Mouse (Mus musculus) inflammation-experienced regulatory T-cells, adult 6 months (primary cell): ENCODE results near the gene Sorbs2. TPM values are rescaled to one million over a fixed set of nuclear protein-coding genes. Genes with fewer than 3 reads are reported as not detected.

ENCODE experiments used
- ATAC-seq: one replicate; pipeline ENCODE4 v1.8.0; 2017
- polyA plus RNA-seq, 3 experiments: library from polyadenylated mRNA; unstranded; fragments of 100-300 nt; shearing (Covaris generic); gene quantifications; one replicate each; pipeline ENCODE4 v1.2.1; 2017

Gene Sorbs2
- polyA plus RNA-seq, 3 experiments from 2014 or later, result 0.17 to 0.63 TPM; not detected in 1

DNA sequence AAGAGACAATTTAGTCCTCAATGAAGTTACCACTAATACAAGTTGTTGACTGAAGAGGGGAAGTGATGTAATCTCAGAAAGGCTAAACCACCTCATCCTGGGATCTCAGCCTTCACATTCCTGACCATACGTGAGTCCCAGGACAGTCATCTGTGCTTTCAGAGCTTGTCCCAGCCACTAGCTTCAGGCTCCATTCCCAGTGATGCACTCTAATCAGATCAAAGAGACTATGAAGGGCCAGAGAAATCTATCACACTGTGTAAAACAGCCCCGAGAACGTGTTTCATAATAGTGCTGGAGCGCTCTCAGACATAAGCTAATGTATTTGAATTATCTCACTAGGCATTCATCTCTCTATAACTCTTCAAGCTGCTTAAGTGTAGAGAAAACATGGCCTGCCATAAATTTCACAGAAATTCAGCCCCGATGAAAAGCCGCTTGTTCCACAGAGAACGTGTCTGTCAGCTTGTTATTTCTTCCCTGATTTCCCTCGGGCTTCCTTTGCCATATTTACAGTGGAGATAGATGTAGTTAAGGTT lies 175.3 kb downstream of the Sorbs2 start:
- no peak for ATAC-seq

DNA sequence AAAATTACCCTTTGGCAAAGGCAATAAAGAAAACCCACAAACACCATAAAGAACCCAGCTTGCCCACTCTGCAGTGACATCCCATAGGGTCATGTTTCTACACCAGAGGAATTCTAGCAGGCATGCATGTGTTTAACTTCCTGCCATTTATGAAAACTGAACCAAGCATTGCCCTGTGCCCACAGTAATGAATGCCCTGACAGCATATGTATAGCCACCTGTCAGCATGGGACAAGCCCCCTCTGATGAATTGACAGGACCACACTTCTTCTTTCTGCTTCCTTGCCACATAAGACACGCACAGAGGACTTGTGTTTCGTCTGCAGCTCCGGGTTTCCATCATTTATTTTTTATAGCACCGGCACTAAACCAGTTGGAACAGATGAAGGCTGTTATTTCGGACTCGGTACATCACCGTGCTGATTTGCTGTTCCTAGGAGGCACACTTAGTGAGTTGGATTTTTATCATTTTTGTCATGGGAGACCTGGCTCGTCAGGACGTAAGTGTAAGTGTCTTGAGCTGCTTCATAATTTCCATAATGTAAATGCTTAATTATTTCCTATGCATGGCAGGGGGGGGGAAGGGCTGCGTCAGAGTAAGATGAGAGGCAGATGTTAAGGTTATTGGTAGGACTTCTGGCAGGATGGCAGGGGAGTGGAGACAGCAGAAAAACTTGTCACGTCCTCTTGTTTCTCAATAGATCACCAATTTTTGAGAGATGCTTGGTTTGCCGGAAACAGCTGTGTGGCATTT lies 180.5 kb downstream of the Sorbs2 start:
- ATAC-seq, result no peak

DNA sequence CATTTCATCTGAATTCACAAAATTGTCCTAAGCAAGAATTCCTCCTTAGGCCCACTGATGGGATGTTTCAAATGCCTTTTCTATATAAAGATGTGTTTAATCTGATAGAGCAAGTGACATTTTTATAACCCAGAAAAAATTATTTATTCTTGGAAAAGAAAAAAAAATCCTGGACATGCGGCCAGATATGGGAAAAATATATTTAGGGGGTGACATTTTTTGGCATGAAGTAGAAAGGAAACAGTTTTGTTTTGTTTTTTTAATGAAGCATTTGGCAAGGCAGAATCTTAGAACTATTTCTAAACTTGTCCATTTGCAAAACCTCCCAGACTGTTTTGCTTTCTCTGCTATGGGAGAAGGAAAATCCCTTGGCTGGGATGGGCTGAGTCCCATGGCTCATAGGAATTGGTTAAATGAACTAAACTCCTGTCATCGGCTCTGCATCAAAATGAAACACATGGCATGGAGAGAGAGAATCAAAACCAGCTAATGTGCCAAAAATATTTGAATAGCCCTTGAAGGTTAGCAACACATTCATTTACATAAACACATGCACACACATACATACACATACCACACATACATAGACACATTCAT lies 182.1 kb downstream of the Sorbs2 start:
- no peak for ATAC-seq

DNA sequence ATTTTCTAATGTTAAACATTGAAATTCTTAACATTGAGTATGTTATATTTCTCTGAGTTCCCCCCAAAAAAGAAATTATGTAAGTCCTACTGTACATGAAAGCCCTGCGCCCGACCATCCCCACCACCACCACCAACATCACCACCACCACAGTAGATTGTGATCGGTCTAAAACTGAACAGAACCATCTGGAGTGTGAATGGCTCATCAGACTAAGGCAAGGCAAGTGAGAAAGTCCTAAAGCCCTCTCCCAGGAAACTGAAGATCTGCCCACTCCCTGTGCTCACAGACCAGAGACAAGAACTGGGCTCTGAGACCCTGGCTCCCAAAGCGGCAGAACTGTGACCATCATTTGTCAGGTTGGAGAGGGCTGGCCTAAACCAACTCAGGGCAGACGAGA lies 192.5 kb downstream of the Sorbs2 start:
- no peak for ATAC-seq

DNA sequence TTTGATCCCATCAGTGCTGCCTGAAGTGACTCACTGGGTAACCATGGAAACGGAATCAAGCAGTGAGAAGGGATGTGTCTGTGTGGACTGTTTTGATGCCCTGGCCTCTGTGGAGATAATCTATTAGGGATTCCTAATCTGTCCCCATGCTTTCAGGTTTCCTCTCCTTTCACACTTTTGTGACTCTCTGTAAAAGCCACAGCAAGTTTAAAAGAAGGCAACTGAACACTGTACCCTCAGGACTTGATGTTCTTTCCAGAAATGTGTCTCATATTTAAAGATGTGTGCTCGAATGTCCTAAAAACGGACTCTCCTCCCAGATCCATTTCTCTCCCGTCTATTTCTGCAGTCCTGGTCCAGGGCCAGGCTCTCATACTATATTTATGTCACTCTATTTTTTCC lies 196.1 kb downstream of the Sorbs2 start:
- no peak for ATAC-seq

DNA sequence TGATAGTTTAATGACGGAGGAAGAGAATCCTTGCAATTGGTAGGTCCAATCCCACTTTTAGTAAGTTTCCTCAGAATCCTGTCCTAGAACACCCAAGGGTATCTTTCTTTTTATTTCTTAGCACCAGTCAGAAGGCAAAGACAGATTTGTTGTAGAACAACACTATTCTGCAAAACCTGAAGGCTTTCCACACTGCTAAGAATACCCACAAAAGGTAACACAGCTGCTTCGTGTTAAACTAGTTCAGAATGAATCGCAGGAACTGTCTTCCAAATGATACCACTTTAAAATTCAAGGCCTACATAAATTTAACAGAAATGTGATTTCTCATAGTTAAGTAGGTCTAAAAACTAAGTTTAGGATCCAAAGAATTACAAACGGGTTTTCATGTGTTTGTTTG lies 201.5 kb downstream of the Sorbs2 start:
- no peak for ATAC-seq

DNA sequence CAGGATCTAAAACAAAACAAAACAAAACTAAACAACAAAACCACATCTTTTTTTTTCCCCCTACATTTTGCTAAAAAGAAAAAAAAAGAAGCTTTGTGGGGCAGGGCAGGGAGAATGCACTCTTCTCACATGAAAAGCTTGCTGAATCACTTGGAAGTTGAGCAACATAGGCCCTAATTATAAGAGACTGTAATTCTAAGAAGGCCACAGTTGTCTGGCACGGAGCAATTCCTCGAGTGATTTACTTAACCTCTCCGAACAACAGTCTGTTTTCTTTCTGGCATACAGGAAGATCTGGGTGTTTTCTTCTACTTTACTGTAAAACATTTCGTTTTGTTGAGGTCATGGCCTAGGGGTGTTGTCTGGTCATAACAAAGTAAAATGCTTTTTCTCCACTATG lies 202.1 kb downstream of the Sorbs2 start:
- ATAC-seq, result no peak

DNA sequence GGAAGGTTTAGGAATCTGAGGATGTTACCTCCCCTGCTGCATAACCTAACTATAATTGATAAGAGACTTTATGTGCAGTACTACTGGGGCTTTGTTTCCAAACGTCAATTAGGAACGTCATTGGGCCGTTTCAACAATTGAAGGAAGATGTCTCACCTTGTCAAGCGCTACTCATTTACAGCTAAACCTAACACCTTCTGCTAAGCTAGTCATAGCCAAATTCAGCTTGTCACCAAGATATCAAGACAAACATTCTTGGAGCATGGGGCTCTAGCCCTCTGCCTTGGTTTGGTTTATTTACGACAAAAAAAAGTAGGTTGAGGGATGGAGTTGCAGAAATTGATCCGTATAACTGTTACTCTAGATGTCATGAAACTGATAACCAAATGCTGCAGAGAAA lies 205.0 kb downstream of the Sorbs2 start:
- ATAC-seq, result no peak

DNA sequence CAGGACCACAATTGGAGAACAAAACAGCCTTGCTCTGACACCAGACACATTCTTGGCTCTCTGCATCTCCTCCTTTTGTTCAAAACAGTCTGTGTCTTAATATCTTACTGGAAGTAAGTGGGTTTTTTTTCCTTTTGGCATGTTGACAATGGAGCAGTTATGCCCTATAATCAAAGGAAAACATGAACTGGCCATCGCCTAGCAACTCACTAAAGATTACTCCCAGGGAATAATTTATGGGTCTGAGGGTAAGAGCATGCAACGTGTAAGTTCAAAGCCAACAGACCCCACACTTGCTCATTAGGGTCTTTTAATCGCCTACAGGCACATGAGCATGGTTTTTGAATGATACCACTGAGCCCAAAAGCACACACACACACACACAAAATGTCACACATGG lies 207.2 kb downstream of the Sorbs2 start:
- ATAC-seq, result no peak

DNA sequence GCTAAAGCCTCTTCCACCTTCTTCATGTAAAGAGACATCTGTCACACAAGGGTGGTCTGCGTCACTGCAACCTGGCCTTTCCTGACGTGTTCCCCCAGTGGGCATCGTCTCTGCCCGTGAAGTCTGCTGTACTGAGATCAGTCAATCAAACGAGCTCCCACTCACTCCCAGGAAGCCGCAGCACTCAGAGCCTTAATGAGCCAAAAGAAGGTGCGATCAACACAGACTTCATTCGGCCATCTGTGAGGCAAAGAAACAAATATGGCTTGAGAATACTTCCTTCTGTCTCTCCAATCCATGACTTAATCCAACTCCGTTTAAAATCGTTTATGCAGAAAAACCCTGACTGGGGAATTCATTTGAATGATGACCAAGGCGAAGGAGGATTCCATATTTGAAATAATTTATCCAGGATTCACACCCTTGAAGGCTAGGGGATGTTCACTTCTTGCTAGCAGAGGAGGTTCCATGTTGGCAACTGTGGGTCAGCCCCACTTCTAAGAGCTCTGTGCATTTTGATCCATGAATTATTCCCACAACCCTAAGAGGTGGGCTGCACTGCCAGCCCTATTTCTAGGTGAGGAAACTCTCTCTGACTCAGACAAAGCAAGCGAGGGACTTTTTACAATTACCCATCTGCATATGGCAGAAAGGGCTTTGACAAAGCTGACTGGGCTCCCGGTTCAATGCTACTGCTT lies 207.9 kb downstream of the Sorbs2 start:
- ATAC-seq, result no peak

DNA sequence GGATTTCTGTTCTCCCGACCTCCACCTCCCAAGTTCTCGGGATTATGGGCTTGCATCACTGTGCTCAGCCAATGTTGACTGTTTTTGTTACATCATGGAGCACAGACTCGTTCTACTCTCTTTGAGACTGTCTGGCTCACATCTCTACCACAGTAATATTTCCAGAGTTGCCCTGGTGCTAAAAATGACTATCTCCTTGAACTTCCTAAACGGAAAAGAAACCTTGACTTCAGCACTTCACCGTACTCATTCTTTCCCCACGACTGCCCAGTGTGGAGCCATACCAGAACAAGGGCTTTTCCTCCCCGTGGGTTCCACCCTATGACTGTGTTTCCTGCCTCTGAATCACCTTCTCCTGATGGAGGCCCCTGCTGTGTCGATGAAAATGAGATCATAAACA lies 212.2 kb downstream of the Sorbs2 start:
- no peak for ATAC-seq

DNA sequence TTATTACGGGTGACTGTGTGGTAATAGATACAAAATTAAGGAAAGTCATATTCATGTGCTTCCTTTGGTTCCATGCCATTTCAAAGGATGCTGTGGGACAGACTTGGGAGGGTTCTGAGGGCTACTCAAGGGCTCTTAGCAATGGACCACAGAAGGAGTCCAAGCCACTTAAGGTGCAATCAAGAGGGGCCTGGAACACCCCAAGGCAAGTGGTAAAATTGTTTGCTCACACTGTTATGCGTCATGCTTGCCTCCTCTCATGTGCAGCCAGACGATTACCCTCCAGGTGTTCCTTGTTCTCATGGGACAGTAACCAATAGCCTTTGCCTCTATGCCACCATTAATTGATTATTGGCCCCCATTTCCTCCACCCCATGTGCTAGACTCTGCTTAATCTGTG lies 216.6 kb downstream of the Sorbs2 start:
- ATAC-seq, result no peak

DNA sequence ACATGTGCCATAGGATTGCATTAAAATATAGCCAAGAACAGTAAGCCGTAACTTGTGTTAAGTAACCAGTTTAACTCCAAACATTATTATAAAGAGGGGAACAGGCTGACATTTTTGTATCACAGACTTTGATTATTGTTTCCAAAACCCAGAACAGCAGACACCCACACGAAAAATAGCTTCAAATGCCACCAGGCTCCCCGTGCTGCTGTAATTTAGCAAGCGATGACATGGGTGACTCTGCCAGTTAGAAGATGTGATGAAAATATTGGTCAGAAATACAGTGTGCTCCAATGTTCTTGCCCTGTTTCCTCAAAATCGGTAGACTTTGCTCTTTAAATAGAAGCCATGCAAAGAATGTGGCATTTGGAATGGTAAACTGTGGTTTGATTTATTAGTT lies 217.7 kb downstream of the Sorbs2 start:
- no peak for ATAC-seq

DNA sequence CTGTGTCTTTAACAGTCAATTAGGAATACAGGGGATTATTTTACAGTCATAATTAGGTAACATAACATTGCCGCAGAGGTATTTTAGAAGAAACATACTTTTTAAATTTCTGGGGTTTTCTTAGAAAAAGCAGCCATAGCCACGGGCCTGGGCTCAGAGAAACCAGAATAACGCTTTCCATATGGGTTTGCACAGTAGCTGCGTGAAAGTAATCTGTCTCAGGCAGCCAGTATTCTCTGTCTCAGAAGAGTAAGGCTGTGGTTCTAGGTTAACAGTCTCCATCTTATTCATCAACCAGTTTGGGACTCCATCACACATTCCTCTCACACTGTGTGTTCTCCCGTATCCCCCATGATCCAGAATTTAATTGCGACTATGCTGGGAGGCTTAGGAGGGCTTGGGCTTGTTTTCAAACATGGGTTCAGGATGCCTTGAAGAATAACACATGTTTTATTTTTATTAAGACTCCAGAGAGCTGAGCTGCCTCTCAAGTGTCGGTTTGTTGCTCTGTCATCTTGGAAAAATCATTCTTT lies 222.3 kb downstream of the Sorbs2 start:
- ATAC-seq, result no peak

DNA sequence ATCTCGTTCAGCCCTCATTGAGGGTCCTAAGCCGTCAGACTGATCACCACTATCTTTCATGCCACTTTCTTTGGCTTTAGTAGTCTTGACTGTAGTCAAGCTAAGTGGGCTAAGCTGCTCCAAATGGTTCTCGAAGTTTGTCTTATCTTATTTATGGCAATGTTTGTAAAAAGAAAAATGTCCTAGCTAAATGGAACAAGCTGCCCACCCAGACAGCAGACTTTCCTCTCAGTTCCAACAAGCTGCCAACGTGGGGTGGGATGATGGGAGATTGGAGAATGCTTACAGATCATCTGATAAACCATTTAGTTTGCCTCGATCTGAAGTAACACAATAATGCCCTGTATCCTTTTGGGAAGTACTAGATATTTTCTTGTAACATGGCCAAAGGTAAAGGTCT lies 223.2 kb downstream of the Sorbs2 start:
- ATAC-seq, result no peak

DNA sequence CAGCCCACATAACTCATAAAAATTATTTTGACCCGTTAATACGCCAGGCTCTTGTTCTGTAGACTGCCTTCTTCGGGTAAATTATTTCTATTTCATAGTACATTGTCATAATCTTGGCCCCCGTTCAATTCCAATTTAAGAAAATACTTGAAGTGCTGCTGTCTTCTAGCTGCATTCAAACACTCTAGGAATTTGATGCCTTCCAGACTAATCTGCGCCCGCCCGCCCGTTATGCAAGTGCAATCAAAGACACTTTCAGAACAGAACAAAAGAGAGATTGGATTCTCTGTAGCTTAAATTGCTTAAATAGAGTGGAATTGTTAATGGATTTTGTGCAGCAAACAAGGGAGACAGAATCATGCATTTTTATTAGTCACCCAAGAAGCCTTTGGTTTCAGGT lies 226.5 kb downstream of the Sorbs2 start:
- ATAC-seq, result no peak

DNA sequence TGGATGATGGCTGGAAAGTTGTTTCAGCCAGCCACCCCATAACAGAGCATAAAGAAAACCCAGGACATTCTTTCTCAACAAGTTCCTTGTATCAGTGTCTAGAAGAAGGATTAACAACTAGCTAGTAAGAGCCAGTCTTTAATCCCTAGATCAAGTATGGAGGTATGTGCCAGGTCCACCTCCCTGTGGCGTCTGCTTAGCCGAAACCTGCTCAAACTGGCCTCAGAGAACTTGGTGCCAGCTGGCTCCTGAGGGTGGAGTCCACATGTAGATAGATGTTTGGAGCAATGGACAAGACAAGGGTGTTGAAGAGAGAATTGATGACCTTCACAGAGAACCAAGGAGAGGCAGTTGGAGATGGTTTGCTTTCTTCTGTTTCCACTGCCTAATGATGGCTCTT lies 229.7 kb downstream of the Sorbs2 start:
- no peak for ATAC-seq

DNA sequence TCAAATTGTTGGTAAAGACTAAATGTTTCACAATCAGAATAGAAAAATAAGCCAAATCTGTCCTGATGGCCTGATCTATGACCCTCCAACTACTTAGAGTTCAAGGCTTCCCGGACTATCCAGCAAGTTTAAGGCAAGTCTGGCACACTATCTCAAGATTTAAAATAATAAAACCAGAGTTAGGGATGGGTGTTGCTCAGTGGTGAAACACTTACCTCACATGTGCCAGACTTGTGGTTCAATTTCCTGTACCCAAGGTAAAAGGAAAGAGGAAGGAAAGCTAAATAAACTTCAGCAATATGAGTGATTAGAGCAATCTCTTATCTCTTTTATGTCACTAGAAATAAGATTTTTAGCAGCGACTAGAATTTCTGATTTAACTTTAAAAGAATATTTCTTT lies 235.7 kb downstream of the Sorbs2 start:
- ATAC-seq, result no peak

DNA sequence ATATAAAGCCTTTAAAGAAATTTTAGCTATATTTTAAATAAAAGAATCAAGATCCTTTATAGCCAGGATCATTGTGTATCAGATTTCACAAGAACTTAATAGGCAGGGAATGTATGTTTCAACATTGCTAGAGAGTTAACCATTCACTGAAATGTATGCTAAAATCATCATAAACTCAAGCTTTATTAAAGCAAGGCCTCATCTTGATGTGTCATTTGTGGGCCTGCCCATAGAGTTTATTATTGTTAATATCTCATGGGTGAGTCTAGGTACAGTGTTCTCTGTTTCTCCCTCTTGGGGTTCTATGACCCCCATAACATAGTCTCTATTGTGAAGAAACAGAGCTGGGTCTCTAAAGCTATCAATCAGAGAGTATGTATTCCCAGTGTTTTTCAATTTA lies 236.2 kb downstream of the Sorbs2 start:
- ATAC-seq, result no peak

DNA sequence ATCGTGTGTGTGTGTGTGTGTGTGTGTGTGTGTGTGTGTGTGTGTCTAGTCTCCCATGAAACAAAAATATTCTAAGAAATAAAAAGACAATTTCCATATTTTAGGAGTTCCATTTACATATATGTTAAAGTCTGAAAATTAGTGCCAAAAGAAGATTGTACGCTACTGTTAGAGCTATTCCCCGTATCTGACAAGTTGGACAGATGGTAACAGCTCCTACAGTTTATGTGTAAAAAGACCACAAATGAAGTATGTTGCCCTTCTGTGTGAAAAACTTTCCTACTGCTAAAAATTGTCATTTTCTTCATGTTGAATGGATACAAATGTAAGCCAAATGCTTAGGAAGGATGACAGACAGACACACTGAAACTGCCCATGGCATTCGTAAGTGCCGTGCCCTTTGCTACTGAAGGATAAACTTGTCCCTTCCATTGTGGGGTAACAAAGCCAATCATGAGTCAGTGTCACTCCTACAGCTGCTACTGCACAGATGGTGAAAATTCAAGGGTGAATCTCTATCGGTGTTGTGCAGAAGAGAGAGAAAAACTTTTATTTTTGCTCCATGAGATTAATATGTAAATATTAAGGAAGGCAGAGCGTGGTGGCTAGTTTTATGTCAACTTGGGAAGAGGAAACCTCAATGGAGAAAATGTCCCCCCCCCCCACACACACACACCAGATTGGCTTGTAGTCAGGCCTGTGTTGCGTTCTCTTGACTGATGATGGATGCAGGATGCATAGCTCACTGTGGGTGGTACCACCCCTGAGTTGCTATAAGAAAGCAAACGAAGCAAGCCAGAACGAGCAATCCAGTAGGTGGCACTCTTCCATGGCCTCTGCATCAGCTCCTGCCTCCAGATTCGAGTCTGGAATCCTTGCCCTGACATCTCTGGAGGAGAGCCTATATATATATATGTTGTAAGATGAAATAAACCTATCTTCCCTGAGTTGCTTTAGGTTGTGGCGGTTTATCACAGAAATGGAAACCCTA lies 244.2 kb downstream of the Sorbs2 start:
- ATAC-seq, result no peak

DNA sequence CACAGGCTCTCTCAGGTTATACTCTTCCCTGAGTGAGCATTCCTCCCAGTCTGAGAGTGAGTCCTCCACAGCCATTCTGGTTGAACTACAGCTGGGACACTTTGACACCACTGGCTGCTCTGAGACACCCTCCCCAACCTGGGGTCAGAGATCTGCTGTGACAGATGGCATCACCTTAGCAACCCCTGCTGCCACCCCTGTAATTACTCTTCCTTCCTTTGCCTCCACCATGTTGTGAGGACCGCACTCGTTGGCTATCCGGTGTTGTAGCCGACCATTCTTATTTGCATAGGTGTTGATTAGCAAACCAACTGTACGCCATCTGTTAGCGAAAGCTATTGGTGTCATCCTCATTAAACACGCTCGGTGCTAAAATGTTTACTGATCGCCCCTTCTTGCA lies 247.9 kb downstream of the Sorbs2 start:
- no peak for ATAC-seq

DNA sequence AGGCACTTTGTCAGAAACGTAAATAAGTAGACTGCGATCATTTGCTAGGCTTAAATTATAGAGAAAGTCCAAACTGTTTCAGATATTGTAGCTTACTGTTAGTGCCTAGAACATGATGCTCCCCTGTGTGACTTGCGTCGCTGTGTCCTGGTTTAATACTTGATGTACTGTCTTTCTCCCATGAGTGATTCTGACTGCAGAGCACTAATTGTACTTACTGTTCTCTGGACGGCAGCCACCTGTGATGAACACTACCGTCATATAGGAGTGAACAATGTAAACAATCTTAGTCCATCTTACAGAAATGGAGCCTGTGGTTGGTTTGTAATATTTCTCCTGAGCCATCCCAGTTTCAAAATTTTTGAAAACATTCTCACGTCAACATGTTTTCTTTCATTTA lies 248.4 kb downstream of the Sorbs2 start:
- no peak for ATAC-seq
